Mouse (Mus musculus): Measurements from ENCODE around the gene Rasgef1a.

- TF ChIP-seq POLR2A (IDR thresholded peaks at IDR 0.05; ENCODE audit: borderline replicate concordance, low read depth, low read length) (no peak), CTCF (IDR thresholded peaks at IDR 0.05; ENCODE audit: low read depth, low read length) (no peak)
Measured at GRCm38 (mm10) chr6:118072176-118072575, 60.9 kb downstream of the Rasgef1a start.

Data from bone marrow macrophage, adult 2 months (primary cell).